In the genomic region with DNA sequence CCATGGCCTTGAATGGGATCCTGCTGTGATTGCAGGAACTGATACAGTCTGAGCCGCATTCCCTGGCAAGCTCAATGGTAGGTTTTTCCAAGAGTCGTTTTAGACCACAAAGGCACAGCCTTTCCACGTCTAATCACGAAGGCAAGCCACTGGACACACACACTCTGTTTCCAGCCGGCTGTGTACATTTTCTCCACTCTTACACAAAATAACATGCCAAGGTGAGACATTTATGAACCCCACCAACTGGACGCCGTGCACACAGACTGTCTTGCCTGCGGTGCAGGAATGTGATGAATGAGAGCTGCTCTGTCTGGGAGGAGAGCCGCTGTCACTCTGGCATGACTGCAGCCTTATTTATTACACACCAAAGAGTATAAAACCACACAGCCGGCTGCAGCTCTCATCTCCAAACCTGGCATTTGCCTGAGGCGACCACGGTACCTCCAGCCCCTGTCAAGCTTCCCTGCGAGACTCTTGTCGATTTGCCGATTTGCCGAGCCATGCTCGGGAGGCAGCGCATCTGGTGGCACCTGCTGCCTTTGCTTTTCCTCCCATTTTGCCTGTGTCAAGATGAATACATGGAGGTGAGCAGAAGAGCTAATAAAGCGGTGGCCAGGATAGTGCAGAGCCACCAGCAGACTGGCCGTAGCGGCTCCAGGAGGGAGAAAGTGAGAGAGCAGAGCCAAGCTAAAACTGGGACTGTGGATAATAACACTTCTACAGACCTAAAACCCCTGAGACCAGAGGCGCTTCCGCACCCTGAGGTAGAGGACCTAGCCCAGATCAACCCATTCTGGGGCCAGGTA, we compare ENCODE assay signal across 10 mouse cellular contexts. TPM values are rescaled to one million over a fixed set of nuclear protein-coding genes. Genes with fewer than 3 reads are reported as not detected.
DNase-seq lines count a peak whose midpoint lies in the region; ATAC-seq and TF ChIP-seq lines count a peak whose summit lies in the region.
"Had no signal": no experiment of that assay in that cellular context is flagged by ENCODE, and none has a peak within 500 bp of the region (broad histone marks: within the 10 kb centered on the region; RNA-seq: fewer than 3 reads in every experiment).

A gene (plus strand): TSS at position 382 of the 809 bp plus-strand sequence.

- TF ChIP-seq CTCF in forebrain, postnatal 0 days (IDR thresholded peaks at IDR 0.05; ENCODE audit: low read depth), result no peak

- 0 out of 2 replicates have a peak within 1 kb of the TSS, but pooled peaks have one; percentile 3 for H3K4me3 ChIP-seq in embryonic facial prominence, embryonic 14.5 days (ENCODE audit: low read depth, low read length)
- no peak within 1 kb of the TSS for H3K4me3 ChIP-seq in forebrain, postnatal 0 days (ENCODE audit: low read depth, low read length)
- H3K4me3 ChIP-seq: forebrain, embryonic 12.5 days; megakaryocyte, embryonic 14.5 days had no signal

- no peak within 1 kb of the TSS; the same call in 1 of the 2 replicates for H3K9ac ChIP-seq in embryonic facial prominence, embryonic 14.5 days (ENCODE audit: low read depth, low read length)
- H3K9ac ChIP-seq in forebrain, postnatal 0 days, result no peak within 1 kb of the TSS
- H3K9ac ChIP-seq: forebrain, embryonic 12.5 days had no signal

- peak; percentile 48; the same call in 1 of the 2 replicates for ATAC-seq in embryonic facial prominence, embryonic 14.5 days (ENCODE audit: low read depth)
- no peak for ATAC-seq in forebrain, postnatal 0 days

- H3K4me2 ChIP-seq in embryonic facial prominence, embryonic 14.5 days (ENCODE audit: low read depth, low read length), result peak within 1 kb of the TSS; percentile 27
- no peak within 1 kb of the TSS for H3K4me2 ChIP-seq in forebrain, postnatal 0 days (ENCODE audit: low read depth)
- H3K4me2 ChIP-seq: forebrain, embryonic 12.5 days had no signal

- peak within 1 kb of the TSS; percentile 70 for H3K27ac ChIP-seq in embryonic facial prominence, embryonic 14.5 days (replicated peaks; ENCODE audit: low read depth, low read length)
- no peak within 1 kb of the TSS for H3K27ac ChIP-seq in forebrain, postnatal 0 days (ENCODE audit: low read depth, low read length)
- H3K27ac ChIP-seq: forebrain, embryonic 12.5 days had no signal

- DNase-seq in retina, postnatal 1 day, result peak; percentile 32
- DNase-seq in retina, embryonic 14.5 days (ENCODE audit: low spot score), result no peak
- DNase-seq in embryonic facial prominence, embryonic 14.5 days (ENCODE audit: low spot score), result peak; percentile 58
- peak; percentile 65 for DNase-seq in kidney, postnatal 10 days
- DNase-seq in skeletal muscle tissue, adult 2 months (ENCODE audit: low read depth, low spot score), result peak; percentile 18
- DNase-seq in natural killer cell, adult 2 months (ENCODE audit: low spot score in 2 of 2), result no peak
- DNase-seq in forebrain, postnatal 0 days, result no peak
- no peak for DNase-seq in ovary, adult 18-20 months (ENCODE audit: low spot score)

- H3K4me1 ChIP-seq in embryonic facial prominence, embryonic 14.5 days (ENCODE audit: control insufficient read depth, insufficient read depth, low read length), result peaks cover 11% of the 10 kb centered on the region
- no peaks in the 10 kb centered on the region for H3K4me1 ChIP-seq in forebrain, postnatal 0 days (ENCODE audit: insufficient read depth)
- H3K4me1 ChIP-seq: megakaryocyte, embryonic 14.5 days had no signal

- no peaks in the 10 kb centered on the region for H3K9me3 ChIP-seq in embryonic facial prominence, embryonic 14.5 days (ENCODE audit: control insufficient read depth, low read length)
- no peaks in the 10 kb centered on the region for H3K9me3 ChIP-seq in forebrain, postnatal 0 days (ENCODE audit: low read length)
- H3K9me3 ChIP-seq: forebrain, embryonic 12.5 days; megakaryocyte, embryonic 14.5 days had no signal

- no peaks in the 10 kb centered on the region for H3K36me3 ChIP-seq in embryonic facial prominence, embryonic 14.5 days (ENCODE audit: control insufficient read depth, insufficient read depth, low read length)
- H3K36me3 ChIP-seq in forebrain, postnatal 0 days (ENCODE audit: insufficient read depth), result no peaks in the 10 kb centered on the region
- H3K36me3 ChIP-seq: forebrain, embryonic 12.5 days had no signal

- H3K27me3 ChIP-seq in embryonic facial prominence, embryonic 14.5 days (replicated peaks; ENCODE audit: control insufficient read depth, insufficient read depth, low read length), result no peaks in the 10 kb centered on the region; the same call in 1 of the 2 replicates
- H3K27me3 ChIP-seq in forebrain, postnatal 0 days (ENCODE audit: insufficient read depth, low read length), result no peaks in the 10 kb centered on the region
- H3K27me3 ChIP-seq: forebrain, embryonic 12.5 days had no signal

- WGBS in embryonic facial prominence, embryonic 14.5 days, result 58% methylated on average over 23 of the region's 23 CpGs
- 77% methylated on average over 23 of the region's 23 CpGs for WGBS in forebrain, postnatal 0 days

RNA-seq across cellular contexts. Expression of the gene that starts here (rescaled TPM):
- 115 and 159 TPM in 2 replicates for polyA plus RNA-seq in embryonic facial prominence, embryonic 14.5 days (2014; fragmentation: Nextera tagmentation; extraction: Ambion mirVana)
- 0.85 and 3.0 TPM in 2 replicates for total RNA-seq in forebrain, postnatal 0 days (2014; rRNA removed)
- polyA plus RNA-seq in forebrain, postnatal 0 days (2015; fragmentation: Nextera tagmentation; extraction: Ambion mirVana), result 0.36 and 0.56 TPM in 2 replicates

Comparison
In these comparisons a context has a peak if more than half of its experiments do, and no peak if none do; other contexts are left out.
1. RNA of the gene that starts here (polyA plus RNA-seq): 115 to 159 TPM in embryonic facial prominence, embryonic 14.5 days; 0.36 to 0.56 TPM in forebrain, postnatal 0 days; every median in the first group is over 10 times any median in the second.
2. DNase-seq: peak in retina, postnatal 1 day (single experiment), embryonic facial prominence, embryonic 14.5 days (single experiment), kidney, postnatal 10 days (single experiment) and skeletal muscle tissue, adult 2 months (single experiment); none in retina, embryonic 14.5 days (single experiment), natural killer cell, adult 2 months (0 of 2), forebrain, postnatal 0 days (single experiment) and ovary, adult 18-20 months (single experiment).